Mouse (Mus musculus) small intestine, adult 2 months (tissue): ENCODE data around the gene Pds5b.

Source experiments
- CTCF ChIP-seq: fragments of 200-500 bp; IDR thresholded peaks from 2 replicates; pipeline ENCODE4 v1.5.1; 2012; ENCODE audit warnings: low read depth, mild to moderate bottlenecking, control low read depth, inconsistent platforms, low read length, moderate library complexity, mixed read lengths; ENCODE audit not compliant: insufficient replicate concordance, insufficient read length; ENCODE audit errors: extremely low read depth
- POLR2A ChIP-seq: fragments of 200-500 bp; IDR thresholded peaks from 2 replicates; pipeline ENCODE4 v1.6.1; 2012; ENCODE audit warnings: low read depth, mild to moderate bottlenecking, control low read depth, inconsistent platforms, low read length, moderate library complexity

GRCm38 (mm10) chr5:150829499-150829898, 156.0 kb downstream of the Pds5b start:
- TF ChIP-seq POLR2A (no peak), CTCF (no peak)
